Mouse (Mus musculus) spleen, postnatal 36 days (tissue): ENCODE results near the gene Rps2.
"Not testable (repeated sequence)": the region's sequence is repeated elsewhere in the genome, so short reads cannot be mapped to it uniquely, and the experiment has no call there.

Source experiments
- DNase-seq, 2 experiments: peaks; one replicate each; pipeline ENCODE4 v3.0.0; 2022; ENCODE audit warnings: low spot score in 2 of 2, mixed read lengths in 1 of 2

The Rps2 gene

GRCm38 (mm10) chr17:24717943-24718342 lies at the start of gene Rps2, which contains the start of gene Rnf151:
TSS of gene Rps2 (plus strand) at chr17:24718116.
TSS of gene Rnf151 (minus strand) at chr17:24718063.
- DNase-seq, result no peak

- not testable (repeated sequence) for DNase-seq
Measured at GRCm38 (mm10) chr17:24669214-24669544, 48.7 kb upstream of the Rps2 start.

- DNase-seq, result peak; percentile 92 to 94
Measured at GRCm38 (mm10) chr17:24669545-24670245, 48.2 kb upstream of the Rps2 start, which contains the start of gene Zfp598. TSS of gene Zfp598 (plus strand) at chr17:24669687.

DNA sequence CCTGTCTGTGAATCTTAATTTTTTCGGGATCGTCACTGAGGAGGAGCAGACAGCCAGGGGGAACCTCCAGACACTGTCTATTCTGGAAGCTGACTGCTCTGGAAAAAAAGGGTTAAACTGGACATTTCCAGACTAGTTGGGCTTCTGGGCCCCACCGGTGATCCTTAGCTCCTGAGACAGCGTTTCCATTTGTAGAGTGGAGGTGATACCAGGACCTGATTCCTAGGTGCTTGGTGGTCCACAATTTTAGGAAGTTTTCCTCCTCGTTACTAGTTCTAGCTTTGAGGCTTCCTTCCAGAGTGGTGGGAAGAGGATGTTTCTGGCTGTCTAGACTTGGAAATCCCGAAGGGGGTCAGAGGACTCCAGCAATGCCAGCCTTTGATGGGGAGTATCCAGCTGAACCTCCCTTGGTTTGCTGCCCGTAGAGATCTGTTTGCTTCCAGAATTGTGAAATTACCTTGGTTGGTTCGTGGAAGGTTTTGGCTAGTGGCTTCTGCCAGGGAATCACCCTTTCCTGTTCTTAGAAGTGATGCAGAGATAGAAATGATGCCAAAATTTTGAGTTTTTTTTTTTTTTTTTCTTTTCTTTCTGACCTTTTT lies 47.6 kb upstream of the Rps2 start:
- no peak for DNase-seq

DNA sequence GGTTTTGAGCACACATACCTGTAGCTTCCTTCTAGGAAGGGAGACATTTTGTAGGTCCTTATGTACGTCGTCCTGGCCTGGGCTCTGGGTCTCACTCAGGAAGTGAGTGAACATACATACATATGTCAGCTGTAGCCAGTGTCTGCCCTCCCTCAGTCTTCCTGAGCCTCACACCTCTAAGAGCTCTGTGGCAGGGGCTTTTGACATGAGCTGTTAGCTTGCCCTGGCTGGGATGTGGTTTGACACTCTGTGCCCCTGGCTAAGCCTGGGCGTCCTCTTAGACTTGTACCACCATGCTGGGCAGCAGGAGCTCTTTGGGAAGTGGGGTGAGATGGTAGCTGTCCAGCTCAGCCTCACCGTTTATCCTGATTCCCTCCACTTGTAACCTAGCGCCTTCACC lies 46.6 kb upstream of the Rps2 start:
- no peak for DNase-seq

DNA sequence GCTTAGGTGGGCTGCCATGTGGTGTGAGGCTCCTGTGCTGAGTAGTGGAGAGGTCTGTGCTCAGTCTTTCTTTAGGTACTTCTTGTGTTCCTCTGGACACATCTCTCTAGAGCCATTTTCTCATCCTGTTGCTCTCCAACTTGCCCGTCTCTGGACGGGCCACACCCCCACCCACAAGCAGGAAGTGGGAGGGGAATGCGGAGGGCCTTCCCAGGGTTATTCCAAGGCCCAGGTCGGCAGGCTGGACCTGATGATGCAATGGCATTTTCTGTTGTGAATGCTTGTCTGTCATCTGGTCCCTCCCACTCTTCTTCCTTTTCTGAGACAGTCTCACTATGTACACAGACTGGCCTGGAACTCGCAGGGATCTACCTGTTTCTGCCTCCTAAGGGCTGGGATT lies 45.8 kb upstream of the Rps2 start:
- peak; percentile 36 to 38 for DNase-seq

DNA sequence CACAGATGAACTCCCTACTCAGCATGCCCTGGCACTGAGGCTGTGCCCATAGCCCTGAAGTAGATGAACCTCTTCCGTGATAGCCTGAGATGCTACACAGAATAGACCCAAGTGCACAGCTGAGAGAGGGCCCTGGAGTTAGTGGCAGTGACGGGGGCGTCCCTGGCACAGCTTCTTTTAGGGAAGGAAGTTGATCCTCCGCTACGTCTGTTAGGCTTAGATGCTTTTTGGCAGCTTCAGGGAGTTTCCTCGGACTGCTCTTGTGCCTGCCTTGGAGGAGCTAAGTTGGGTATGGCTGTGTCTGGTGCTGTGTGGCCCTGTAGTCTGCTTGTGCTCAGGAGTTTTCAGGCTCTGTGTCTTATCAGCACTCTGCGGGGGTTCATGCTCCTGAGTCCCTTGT lies 43.6 kb upstream of the Rps2 start:
- DNase-seq, result no peak

GRCm38 (mm10) chr17:24676187-24676586 lies 41.7 kb upstream of the Rps2 start:
- peak; percentile 51 to 67 for DNase-seq

GRCm38 (mm10) chr17:24676877-24677276 lies 41.0 kb upstream of the Rps2 start:
- DNase-seq, result no peak

DNA sequence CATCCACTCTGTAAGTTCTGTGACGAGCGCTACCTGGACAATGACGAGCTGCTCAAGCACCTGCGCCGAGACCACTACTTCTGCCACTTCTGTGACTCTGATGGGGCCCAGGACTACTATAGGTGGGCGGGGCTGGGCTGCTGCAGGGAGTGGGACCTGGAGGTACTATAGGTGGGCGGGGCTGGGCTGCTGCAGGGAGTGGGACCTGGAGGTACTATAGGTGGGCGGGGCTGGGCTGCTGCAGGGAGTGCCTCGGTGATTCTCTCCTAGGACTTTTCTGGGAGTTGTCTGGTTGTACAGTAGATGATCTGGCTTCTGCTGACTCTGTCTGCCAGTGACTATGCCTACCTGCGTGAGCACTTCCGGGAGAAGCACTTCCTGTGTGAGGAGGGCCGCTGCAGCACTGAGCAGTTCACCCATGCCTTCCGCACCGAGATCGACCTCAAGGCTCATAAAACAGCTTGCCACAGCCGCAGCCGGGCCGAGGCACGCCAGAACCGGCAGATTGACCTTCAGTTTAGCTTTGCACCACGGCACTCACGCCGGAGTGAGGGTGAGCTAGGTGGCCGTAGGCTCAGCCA lies 40.3 kb upstream of the Rps2 start:
- no peak for DNase-seq

DNA sequence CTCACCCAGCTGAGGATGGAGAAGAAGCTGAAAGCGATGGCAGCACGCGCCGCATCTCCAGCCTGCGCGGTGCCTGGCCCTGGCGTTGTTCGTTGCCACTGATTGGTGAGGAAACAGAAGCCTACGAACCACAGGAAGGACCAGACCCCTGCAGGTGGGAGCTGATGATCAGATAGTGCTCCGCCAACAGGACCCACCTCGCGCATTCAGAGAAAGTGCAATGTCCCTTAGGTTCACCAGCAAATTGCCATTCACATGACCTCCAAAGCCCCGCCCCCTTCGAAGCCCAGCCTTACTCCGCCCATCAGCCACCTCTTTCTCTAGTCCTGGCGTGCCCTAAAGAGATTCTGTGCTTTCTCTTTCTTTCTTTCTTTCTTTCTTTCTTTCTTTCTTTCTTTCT lies 31.4 kb upstream of the Rps2 start:
- peak; percentile 58 to 62 for DNase-seq

DNA sequence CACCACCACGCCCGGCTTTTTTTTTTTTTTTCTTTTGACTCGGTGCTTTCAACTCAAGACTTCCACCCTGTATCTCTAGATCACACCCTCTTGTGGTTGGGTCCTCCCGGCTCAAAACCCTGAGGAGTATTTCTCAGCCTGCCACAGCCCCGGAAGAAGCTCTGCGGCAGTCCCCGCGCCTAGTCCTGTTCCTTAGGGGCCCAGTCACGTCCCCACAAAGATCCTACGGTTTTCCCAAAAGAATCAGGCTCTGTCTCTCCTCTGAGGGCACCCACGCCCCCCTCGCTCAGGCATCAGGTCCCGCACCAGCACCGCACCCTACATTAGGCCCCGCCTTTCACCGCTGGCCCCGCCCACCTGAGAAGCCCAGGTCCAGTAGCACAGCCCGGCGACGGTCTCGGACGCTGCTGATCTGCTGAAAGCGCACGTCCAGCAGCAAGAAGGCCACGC lies 30.7 kb upstream of the Rps2 start:
- peak; percentile 48 to 59 for DNase-seq

GRCm38 (mm10) chr17:24687599-24687998 lies 30.3 kb upstream of the Rps2 start:
- no peak for DNase-seq

GRCm38 (mm10) chr17:24689251-24690081 lies 28.4 kb upstream of the Rps2 start, which contains the start of gene Syngr3:
TSS of gene Syngr3 (minus strand) at chr17:24689955.
- DNase-seq, result no peak

DNA sequence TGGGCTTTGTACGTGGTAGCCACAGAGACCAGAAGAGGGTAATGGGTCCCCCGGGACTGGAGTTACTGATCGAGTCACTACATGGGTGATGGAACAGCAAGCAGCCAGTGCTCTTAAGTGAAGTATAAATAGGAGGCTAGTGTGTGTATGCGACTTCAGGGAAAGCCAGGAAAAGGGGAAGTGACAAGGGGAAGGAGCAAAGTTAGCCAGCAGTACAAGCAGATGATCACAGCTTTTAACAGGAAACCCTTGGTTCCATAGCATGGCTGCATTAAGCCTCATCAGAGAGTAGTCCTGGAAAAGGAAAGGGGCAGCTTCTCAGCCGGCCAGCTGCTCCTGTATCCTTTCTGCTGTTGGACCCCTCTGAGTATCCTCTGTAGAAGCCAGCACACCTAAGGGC lies 25.5 kb upstream of the Rps2 start:
- no peak for DNase-seq

DNA sequence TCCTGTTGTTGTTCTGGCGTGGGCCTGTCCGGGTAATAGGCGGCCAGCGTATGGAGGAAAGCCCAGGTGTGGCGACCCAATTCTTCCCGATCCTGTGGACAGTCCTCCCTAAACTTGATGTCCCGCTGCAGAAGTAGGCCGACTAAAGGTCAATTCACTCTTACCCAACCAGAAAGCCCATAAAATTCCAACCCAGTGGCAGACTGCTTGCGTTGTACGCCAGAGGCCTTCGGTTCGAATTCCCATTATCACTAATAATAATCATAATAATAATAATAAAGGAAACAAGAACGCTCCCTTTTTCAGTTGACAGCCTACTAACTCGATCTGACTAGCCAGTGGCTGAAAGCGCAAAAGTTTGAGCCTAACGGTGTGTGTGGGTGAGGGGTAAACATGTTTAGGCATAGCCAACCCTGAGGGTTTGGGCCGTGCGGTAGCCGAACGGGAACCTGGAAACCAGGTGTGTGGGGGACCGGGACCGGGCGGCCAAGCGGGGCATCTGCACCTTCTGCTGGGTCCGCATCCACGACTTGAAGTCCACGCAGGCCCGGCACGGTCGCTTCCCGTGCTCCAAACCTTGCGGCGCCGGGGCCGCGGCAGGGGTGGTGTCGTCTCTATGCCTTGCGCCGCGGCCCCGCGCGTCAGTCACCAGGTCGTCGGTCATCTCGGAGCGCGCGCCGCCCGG lies 22.4 kb upstream of the Rps2 start:
- no peak for DNase-seq

- DNase-seq, result peak; percentile 83 to 86
Measured at GRCm38 (mm10) chr17:24696011-24696697, 21.8 kb upstream of the Rps2 start, which contains the start of the genes Gfer and Noxo1. TSS of gene Gfer (minus strand) at chr17:24696156. TSS of gene Noxo1 (plus strand) at chr17:24696234.

DNA sequence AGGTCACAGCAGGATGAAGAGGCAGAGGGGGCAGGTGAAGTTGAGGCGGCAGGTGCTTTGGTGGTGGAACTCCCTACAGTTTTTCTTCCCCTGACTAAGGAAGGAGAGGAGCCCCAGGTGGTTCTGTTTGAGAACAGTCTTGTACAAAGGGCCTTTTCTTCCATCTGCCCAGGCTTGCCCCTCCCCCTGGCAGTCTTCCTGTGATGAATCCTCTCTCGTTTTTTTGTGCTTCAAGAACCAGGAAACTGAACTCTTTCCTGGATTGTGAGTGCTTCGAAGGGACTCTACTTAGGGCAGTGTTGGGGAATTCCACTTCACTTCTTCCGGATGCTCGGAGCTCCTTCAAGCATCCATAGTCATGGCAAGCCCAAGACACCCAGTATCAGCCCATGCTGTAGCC lies 19.9 kb upstream of the Rps2 start:
- DNase-seq, result no peak

DNA sequence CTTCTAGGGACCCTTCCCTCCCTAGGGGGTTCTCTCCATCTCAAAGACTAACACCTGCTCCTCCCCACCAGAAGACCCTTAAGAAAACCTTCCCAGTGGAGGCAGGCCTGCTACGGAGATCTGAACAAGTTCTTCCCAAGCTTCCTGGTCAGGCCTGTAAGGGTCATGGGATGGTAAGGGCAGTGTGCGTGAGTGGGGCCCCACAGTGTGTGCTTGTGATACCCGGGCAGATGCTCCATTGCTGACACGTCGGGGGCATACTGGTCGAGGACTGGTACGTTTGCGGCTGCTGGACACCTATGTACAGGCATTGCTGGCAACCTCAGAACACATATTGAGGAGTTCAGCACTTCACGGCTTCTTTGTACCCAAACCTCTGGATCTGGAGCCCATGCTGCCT lies 19.2 kb upstream of the Rps2 start:
- no peak for DNase-seq

GRCm38 (mm10) chr17:24699473-24699872 lies 18.4 kb upstream of the Rps2 start:
- DNase-seq, result no peak

GRCm38 (mm10) chr17:24701251-24701650 lies 16.7 kb upstream of the Rps2 start:
- DNase-seq, result no peak
